1 mouse cellular context compared by ENCODE assay signal in the genomic region with DNA sequence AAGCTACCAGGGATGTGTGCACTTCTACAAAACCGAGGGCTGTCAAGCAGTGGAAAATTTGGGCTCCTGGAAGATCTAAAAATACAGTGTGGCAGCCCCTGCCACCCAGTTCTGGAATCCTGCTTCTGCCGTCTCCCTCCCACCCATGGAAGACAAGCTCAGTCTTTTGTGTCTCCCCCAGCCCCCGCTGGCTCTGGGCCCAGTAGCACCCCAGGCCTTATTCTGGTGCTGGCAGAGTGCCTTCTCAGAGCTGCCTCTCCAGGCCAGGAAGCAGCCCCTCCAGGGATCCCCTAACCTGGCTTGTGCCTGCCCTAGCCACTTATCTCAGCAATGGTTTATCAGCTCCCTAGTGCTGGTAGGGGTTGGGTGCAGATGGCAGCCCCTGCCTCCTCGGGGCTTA.
TF ChIP-seq lines count a peak whose summit lies in the region.

No protein-coding gene starts in this region.

TF ChIP-seq in CH12.LX, 34 proteins besides CTCF, POLR2A, EP300 and RAD21:
- TF ChIP-seq SIN3A (IDR thresholded peaks at IDR 0.05; ENCODE audit: low read length) (no peak), MAX (IDR thresholded peaks at IDR 0.05; ENCODE audit: low read length) (no peak), ZKSCAN1 (IDR thresholded peaks at IDR 0.05; ENCODE audit: borderline replicate concordance, low read depth, low read length) (no peak), IRF4 (IDR thresholded peaks at IDR 0.05; ENCODE audit: low read depth, low read length) (no peak), CHD1 (IDR thresholded peaks at IDR 0.05; ENCODE audit: low read depth, low read length) (no peak; the same call in 1 of the 2 replicates), MEF2A (IDR thresholded peaks at IDR 0.05; ENCODE audit: borderline replicate concordance, low read depth, low read length) (no peak), MAZ (IDR thresholded peaks at IDR 0.05; ENCODE audit: low read depth, low read length) (no peak), USF2 (conservative IDR thresholded peaks at IDR 0.05; ENCODE audit: low read depth, low read length) (no peak), ETS1 (conservative IDR thresholded peaks at IDR 0.05; ENCODE audit: low read depth, low read length) (no peak), GABPA (IDR thresholded peaks at IDR 0.05; ENCODE audit: insufficient replicate concordance, low read depth, low read length) (no peak), NRF1 (IDR thresholded peaks at IDR 0.05; ENCODE audit: low read depth, low read length) (no peak)
